Mouse (Mus musculus): Measurements from ENCODE around the gene Ctnnd2. TPM values are rescaled to one million over a fixed set of nuclear protein-coding genes. Genes with fewer than 3 reads are reported as not detected.

The Ctnnd2 gene
- polyA plus RNA-seq, 1 experiment: 4.6 TPM

DNA sequence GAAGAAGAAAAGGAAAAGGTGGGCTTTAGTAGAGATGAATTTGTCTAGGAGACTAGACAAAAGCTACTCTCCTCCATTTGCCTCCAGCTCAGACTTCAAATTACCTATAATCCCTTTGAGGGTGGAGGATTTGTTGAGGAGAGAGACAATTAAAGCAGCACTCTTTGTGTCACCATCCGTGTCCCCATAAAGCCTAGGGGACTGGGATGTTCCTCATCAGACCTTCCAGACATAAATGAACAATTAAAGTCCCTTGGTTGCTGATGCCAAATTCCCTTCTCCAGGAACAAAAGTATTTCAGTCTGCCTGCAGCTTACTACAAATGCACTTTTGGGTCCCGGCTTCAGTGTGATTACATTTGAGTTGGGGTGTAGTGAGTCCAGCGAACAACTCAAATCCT, 340.1 kb downstream of the Ctnnd2 start:
- 93% methylated on average over 3 of the region's 3 CpGs for WGBS
- Histone ChIP-seq H3K36me3 (ENCODE audit: control insufficient read depth, insufficient read depth, low read length) (no peaks in the 10 kb centered on the region), H3K4me3 (ENCODE audit: control insufficient read depth, insufficient read depth, low read length) (no peak overlapping the region), H3K4me1 (replicated peaks; ENCODE audit: control insufficient read depth, insufficient read depth, low read length) (no peaks in the 10 kb centered on the region), H3K27ac (ENCODE audit: control insufficient read depth, insufficient read depth, low read length) (no peak overlapping the region), H3K27me3 (ENCODE audit: control insufficient read depth, insufficient read depth, low read length) (no peaks in the 10 kb centered on the region)
- DNase-seq: no peak
- TF ChIP-seq POLR2A (IDR thresholded peaks at IDR 0.05; ENCODE audit: control insufficient read depth, extremely low read depth, insufficient read depth, low read length, poor library complexity) (no peak), CTCF (IDR thresholded peaks at IDR 0.05; ENCODE audit: borderline replicate concordance, control insufficient read depth, extremely low read depth, insufficient read depth, low read length, poor library complexity) (no peak)

DNA sequence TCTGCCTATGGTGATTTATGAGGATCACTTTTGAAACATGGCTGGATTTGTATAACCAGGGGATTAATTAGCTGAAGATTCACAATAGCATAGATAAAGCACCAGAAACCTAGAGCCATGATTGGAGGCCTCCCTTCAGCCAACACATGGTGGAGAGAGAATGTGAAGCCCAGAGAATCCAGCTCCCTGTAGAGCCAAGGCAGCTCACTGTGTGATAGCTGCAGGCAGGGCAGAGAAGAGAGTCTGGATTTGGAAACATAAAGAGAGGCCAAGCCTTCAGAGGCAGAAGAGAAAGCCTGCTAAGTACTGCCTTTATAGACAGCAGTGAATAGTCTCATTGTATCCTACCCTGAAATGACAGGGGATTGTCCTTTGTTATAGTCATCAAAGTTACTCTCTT, 340.7 kb downstream of the Ctnnd2 start:
- DNase-seq: no peak
- Histone ChIP-seq H3K36me3 (ENCODE audit: control insufficient read depth, insufficient read depth, low read length) (no peaks in the 10 kb centered on the region), H3K27me3 (ENCODE audit: control insufficient read depth, insufficient read depth, low read length) (no peaks in the 10 kb centered on the region), H3K4me3 (ENCODE audit: control insufficient read depth, insufficient read depth, low read length) (no peak overlapping the region), H3K4me1 (replicated peaks; ENCODE audit: control insufficient read depth, insufficient read depth, low read length) (no peaks in the 10 kb centered on the region), H3K27ac (ENCODE audit: control insufficient read depth, insufficient read depth, low read length) (no peak overlapping the region)
- TF ChIP-seq CTCF (IDR thresholded peaks at IDR 0.05; ENCODE audit: borderline replicate concordance, control insufficient read depth, extremely low read depth, insufficient read depth, low read length, poor library complexity): no peak
- TF ChIP-seq POLR2A (IDR thresholded peaks at IDR 0.05; ENCODE audit: control insufficient read depth, extremely low read depth, insufficient read depth, low read length, poor library complexity): no peak

DNA sequence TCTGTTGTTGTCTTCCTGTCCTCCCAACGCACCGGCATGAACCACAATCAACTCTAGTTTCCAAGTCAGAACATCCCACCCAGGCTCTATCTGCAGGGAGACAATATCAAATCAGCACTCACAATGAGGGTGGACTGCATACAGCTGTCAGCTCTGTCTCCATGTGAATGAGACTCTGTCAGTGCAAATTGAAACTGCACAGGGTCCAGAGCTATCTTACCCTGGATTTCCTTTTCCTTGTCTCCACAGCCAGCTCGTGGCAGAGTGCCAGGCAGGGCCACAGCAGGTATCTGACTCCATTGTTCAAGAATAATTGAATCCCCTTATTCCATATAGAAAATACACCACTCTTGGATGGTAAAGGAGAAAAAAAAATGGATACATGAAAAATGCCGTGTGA, 343.0 kb downstream of the Ctnnd2 start:
- TF ChIP-seq CTCF (IDR thresholded peaks at IDR 0.05; ENCODE audit: borderline replicate concordance, control insufficient read depth, extremely low read depth, insufficient read depth, low read length, poor library complexity): no peak
- no peak for TF ChIP-seq POLR2A (IDR thresholded peaks at IDR 0.05; ENCODE audit: control insufficient read depth, extremely low read depth, insufficient read depth, low read length, poor library complexity)
- Histone ChIP-seq H3K27me3 (ENCODE audit: control insufficient read depth, insufficient read depth, low read length) (no peaks in the 10 kb centered on the region), H3K27ac (ENCODE audit: control insufficient read depth, insufficient read depth, low read length) (no peak overlapping the region), H3K4me3 (ENCODE audit: control insufficient read depth, insufficient read depth, low read length) (no peak overlapping the region), H3K36me3 (ENCODE audit: control insufficient read depth, insufficient read depth, low read length) (no peaks in the 10 kb centered on the region), H3K4me1 (replicated peaks; ENCODE audit: control insufficient read depth, insufficient read depth, low read length) (no peaks in the 10 kb centered on the region)
- DNase-seq: no peak
- 81% methylated on average over 4 of the region's 4 CpGs for WGBS

DNA sequence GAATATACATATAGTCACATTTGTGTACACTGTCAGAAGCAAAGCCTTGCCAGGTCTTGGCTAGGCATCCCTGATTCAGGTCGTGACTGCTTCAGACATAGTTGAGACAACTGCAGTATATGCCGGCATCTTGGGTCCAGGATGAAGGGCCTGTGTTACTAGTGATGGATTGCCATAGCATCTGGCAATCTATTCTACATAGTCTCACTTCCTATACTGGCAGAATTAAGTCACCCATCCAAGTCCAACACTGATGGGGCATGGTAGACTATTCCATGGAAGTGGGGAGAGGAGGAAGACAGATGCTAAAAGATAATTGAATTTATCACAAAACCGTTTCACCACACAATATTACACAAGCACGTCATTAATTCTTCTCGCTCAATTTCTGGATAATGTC, 369.1 kb downstream of the Ctnnd2 start:
- Histone ChIP-seq H3K4me1 (replicated peaks; ENCODE audit: control insufficient read depth, insufficient read depth, low read length) (no peaks in the 10 kb centered on the region), H3K36me3 (ENCODE audit: control insufficient read depth, insufficient read depth, low read length) (no peaks in the 10 kb centered on the region), H3K27me3 (ENCODE audit: control insufficient read depth, insufficient read depth, low read length) (no peaks in the 10 kb centered on the region), H3K27ac (ENCODE audit: control insufficient read depth, insufficient read depth, low read length) (no peak overlapping the region), H3K4me3 (ENCODE audit: control insufficient read depth, insufficient read depth, low read length) (no peak overlapping the region)
- TF ChIP-seq POLR2A (IDR thresholded peaks at IDR 0.05; ENCODE audit: control insufficient read depth, extremely low read depth, insufficient read depth, low read length, poor library complexity) (no peak), CTCF (IDR thresholded peaks at IDR 0.05; ENCODE audit: borderline replicate concordance, control insufficient read depth, extremely low read depth, insufficient read depth, low read length, poor library complexity) (no peak)
- WGBS: 95% methylated on average over 5 of the region's 5 CpGs
- no peak for DNase-seq

DNA sequence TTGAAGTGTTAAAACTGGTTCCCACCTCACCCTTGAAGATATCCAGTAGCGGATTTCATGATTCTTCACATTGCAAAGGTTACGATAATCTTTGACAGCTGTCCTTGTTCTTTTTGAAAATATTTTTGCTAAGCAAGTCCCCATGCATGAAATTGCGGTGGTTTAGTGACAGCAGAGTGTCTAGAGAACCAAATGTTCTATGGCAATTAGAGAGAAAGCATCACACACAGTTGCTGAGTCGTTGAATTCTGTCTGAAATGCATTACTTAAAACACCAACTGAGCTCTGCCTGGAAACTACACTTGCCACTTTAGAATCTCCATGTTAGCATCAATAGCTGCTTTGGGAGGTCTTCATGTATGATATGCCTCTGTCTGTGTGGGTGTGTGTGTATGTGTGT, 375.9 kb downstream of the Ctnnd2 start:
- 94% methylated on average over 4 of the region's 4 CpGs for WGBS
- H3K36me3 ChIP-seq (ENCODE audit: control insufficient read depth, insufficient read depth, low read length): no peaks in the 10 kb centered on the region
- TF ChIP-seq POLR2A (IDR thresholded peaks at IDR 0.05; ENCODE audit: control insufficient read depth, extremely low read depth, insufficient read depth, low read length, poor library complexity) (no peak), CTCF (IDR thresholded peaks at IDR 0.05; ENCODE audit: borderline replicate concordance, control insufficient read depth, extremely low read depth, insufficient read depth, low read length, poor library complexity) (no peak)
- H3K27me3 ChIP-seq (ENCODE audit: control insufficient read depth, insufficient read depth, low read length): no peaks in the 10 kb centered on the region
- no peak overlapping the region for H3K27ac ChIP-seq (ENCODE audit: control insufficient read depth, insufficient read depth, low read length)
- no peak overlapping the region for H3K4me3 ChIP-seq (ENCODE audit: control insufficient read depth, insufficient read depth, low read length)
- H3K4me1 ChIP-seq (replicated peaks; ENCODE audit: control insufficient read depth, insufficient read depth, low read length): no peaks in the 10 kb centered on the region
- no peak for DNase-seq

DNA sequence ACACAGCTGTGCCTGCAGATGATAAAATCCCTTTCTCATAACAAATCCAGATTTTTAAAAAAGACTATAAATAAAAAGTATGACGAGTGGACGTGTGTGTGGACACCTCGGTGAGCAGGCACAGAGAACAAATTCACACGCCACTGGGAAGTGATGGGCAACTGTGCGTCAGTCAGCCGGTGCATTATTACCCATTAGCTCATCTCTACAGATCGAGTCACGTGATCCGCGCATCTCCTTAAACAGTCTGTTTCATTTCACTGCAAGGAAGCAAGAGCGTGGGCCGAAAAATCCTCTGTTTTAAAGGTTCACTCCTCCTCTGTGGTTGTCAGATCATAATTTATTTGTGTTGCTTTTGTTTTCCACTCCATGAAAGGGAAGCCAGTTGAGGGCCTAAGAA, 378.6 kb downstream of the Ctnnd2 start:
- no peak overlapping the region for H3K27ac ChIP-seq (ENCODE audit: control insufficient read depth, insufficient read depth, low read length)
- 96% methylated on average over 12 of the region's 12 CpGs for WGBS
- no peaks in the 10 kb centered on the region for H3K4me1 ChIP-seq (replicated peaks; ENCODE audit: control insufficient read depth, insufficient read depth, low read length)
- DNase-seq: no peak
- no peaks in the 10 kb centered on the region for H3K36me3 ChIP-seq (ENCODE audit: control insufficient read depth, insufficient read depth, low read length)
- H3K27me3 ChIP-seq (ENCODE audit: control insufficient read depth, insufficient read depth, low read length): no peaks in the 10 kb centered on the region
- TF ChIP-seq CTCF (IDR thresholded peaks at IDR 0.05; ENCODE audit: borderline replicate concordance, control insufficient read depth, extremely low read depth, insufficient read depth, low read length, poor library complexity) (no peak), POLR2A (IDR thresholded peaks at IDR 0.05; ENCODE audit: control insufficient read depth, extremely low read depth, insufficient read depth, low read length, poor library complexity) (no peak)
- H3K4me3 ChIP-seq (ENCODE audit: control insufficient read depth, insufficient read depth, low read length): no peak overlapping the region

DNA sequence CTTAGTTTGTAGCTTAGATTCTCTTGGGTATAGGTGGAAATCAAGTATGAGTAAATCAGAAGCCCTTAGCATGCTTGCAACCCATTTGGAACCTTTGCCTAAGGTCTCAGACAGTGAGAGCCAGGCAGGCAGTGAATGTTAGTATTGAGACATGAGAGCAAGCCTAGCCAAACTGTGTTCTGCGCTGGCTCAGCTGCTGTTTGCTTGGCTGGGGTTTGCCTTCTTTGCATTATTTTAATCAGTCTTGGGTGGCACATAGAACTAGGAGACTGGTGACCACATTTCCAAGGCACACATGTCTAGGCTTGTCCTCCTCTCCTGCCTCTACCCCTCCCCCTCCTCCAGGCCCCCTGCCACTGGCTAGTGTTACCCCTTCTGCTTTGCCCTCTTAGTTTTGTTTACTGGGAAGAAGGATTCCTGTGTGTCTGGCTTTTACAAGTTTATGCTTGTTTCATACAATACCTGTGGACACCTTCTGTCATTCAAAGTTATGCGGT, 381.6 kb downstream of the Ctnnd2 start:
- DNase-seq: no peak
- H3K27me3 ChIP-seq (ENCODE audit: control insufficient read depth, insufficient read depth, low read length): no peaks in the 10 kb centered on the region
- H3K36me3 ChIP-seq (ENCODE audit: control insufficient read depth, insufficient read depth, low read length): no peaks in the 10 kb centered on the region
- no peak overlapping the region for H3K4me3 ChIP-seq (ENCODE audit: control insufficient read depth, insufficient read depth, low read length)
- no peak for TF ChIP-seq CTCF (IDR thresholded peaks at IDR 0.05; ENCODE audit: borderline replicate concordance, control insufficient read depth, extremely low read depth, insufficient read depth, low read length, poor library complexity)
- no peaks in the 10 kb centered on the region for H3K4me1 ChIP-seq (replicated peaks; ENCODE audit: control insufficient read depth, insufficient read depth, low read length)
- WGBS: 94% methylated on average over 2 of the region's 2 CpGs
- H3K27ac ChIP-seq (ENCODE audit: control insufficient read depth, insufficient read depth, low read length): no peak overlapping the region
